Mouse (Mus musculus) lung, adult 2 months (tissue): ENCODE measurements at regions not wholly inside any gene's neighbourhood (a gene's known extent, or its start where the extent isn't known, plus 50 kb on each side); places are given as distances from the start of the nearest gene placed in this dataset.

ENCODE experiments used
- CTCF ChIP-seq: fragments of 200-500 bp; IDR thresholded peaks from 2 replicates; pipeline ENCODE4 v1.5.1; 2011; ENCODE audit warnings: mild to moderate bottlenecking, low read length, control low read depth; ENCODE audit not compliant: insufficient read depth
- POLR2A ChIP-seq: fragments of 200-500 bp; IDR thresholded peaks from 2 replicates; pipeline ENCODE4 v1.6.1; 2011; ENCODE audit warnings: low read depth, mild to moderate bottlenecking, control low read depth, low read length, borderline replicate concordance; ENCODE audit errors: extremely low read depth

DNA sequence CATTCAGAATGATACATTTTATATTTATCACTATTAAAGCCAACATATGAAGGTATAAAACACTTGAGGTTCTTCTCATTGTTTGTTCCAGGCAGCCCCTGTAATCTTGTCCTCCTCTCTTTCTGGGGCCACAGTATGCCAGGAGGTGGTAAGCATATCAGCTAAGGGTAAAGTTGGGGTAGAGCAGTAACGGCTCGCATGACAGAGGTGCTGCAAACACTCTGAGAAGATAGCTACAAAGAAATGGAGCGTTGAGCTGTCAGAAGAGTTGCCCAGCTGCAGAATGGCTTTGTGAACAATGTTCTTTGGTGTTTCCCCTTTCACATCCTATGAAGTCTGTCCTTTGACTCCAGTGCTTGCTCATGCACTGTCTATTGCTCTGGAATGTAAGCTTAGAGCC, 293.5 kb upstream of the Camk1g start:
- no peak for TF ChIP-seq CTCF
- no peak for TF ChIP-seq POLR2A
